Mouse (Mus musculus) kidney, embryonic 14.5 days (tissue): ENCODE measurements around the gene Pepd. TPM values are rescaled to one million over a fixed set of nuclear protein-coding genes. Genes with fewer than 3 reads are reported as not detected.
A peak's percentile ranks its signal among the peaks of the same experiment; 100 is the strongest.

Experiments
- ATAC-seq: fragments of 200-750 bp; cut with Nextera tagmentation; 2 replicates; pipeline ENCODE4 v1.8.0; 2017; ENCODE audit warnings: moderate number of reproducible peaks, mild to moderate bottlenecking, moderate TSS enrichment, moderate library complexity; ENCODE audit not compliant: low FRiP score, low TSS enrichment
- H3K27ac ChIP-seq: fragments of 300-500 bp; sonication (generic); 2 replicates; pipeline ENCODE4 v1.5.1; 2014; ENCODE audit warnings: low read depth, mild to moderate bottlenecking, low read length, moderate library complexity, mixed read lengths
- H3K27me3 ChIP-seq: fragments of 300-500 bp; sonication (generic); 2 replicates; pipeline ENCODE4 v1.6.1; 2014; ENCODE audit warnings: mild to moderate bottlenecking, low read length; ENCODE audit not compliant: control insufficient read depth, insufficient read depth
- H3K36me3 ChIP-seq: fragments of 300-500 bp; sonication (generic); 2 replicates; pipeline ENCODE4 v1.6.1; 2014; ENCODE audit warnings: low read length, mixed read lengths; ENCODE audit not compliant: control insufficient read depth, insufficient read depth
- H3K4me1 ChIP-seq: fragments of 300-500 bp; sonication (generic); 2 replicates; pipeline ENCODE4 v1.6.1; 2014; ENCODE audit warnings: low read length, mixed read lengths; ENCODE audit not compliant: control insufficient read depth, insufficient read depth
- H3K4me2 ChIP-seq: fragments of 300-500 bp; sonication (generic); replicated peaks from 2 replicates; pipeline ENCODE4 v1.6.1; 2014; ENCODE audit warnings: low read depth, mild to moderate bottlenecking, low read length
- H3K4me3 ChIP-seq: fragments of 300-500 bp; sonication (generic); 2 replicates; pipeline ENCODE4 v1.5.1; 2014; ENCODE audit warnings: mild to moderate bottlenecking, low read length
- H3K9ac ChIP-seq: fragments of 300-500 bp; sonication (generic); 2 replicates; pipeline ENCODE4 v1.6.1; 2014; ENCODE audit warnings: low read depth, mild to moderate bottlenecking, low read length, moderate library complexity
- H3K9me3 ChIP-seq: fragments of 300-500 bp; sonication (generic); 2 replicates; pipeline ENCODE4 v1.6.1; 2016; ENCODE audit warnings: low read length; ENCODE audit not compliant: control insufficient read depth
- WGBS: fragments of 180-500 bp; shearing (Covaris S2); extraction: QIAGEN DNeasy Blood & Tissue Kit; methylation state at CpG from one replicate; pipeline ENCODE4 v1.1.7; 2014; 5-methylcytosine and 5-hydroxymethylcytosine counted together
- polyA plus RNA-seq: library from polyadenylated mRNA; unstranded; fragments of >200 nt; fragmentation: Nextera tagmentation; extraction: Ambion mirVana; gene quantifications from 2 replicates; pipeline ENCODE4 v1.2.1, GENCODE M21; 2014

Gene Pepd
- polyA plus RNA-seq, 1 experiment from 2014 or later: 122 TPM

DNA sequence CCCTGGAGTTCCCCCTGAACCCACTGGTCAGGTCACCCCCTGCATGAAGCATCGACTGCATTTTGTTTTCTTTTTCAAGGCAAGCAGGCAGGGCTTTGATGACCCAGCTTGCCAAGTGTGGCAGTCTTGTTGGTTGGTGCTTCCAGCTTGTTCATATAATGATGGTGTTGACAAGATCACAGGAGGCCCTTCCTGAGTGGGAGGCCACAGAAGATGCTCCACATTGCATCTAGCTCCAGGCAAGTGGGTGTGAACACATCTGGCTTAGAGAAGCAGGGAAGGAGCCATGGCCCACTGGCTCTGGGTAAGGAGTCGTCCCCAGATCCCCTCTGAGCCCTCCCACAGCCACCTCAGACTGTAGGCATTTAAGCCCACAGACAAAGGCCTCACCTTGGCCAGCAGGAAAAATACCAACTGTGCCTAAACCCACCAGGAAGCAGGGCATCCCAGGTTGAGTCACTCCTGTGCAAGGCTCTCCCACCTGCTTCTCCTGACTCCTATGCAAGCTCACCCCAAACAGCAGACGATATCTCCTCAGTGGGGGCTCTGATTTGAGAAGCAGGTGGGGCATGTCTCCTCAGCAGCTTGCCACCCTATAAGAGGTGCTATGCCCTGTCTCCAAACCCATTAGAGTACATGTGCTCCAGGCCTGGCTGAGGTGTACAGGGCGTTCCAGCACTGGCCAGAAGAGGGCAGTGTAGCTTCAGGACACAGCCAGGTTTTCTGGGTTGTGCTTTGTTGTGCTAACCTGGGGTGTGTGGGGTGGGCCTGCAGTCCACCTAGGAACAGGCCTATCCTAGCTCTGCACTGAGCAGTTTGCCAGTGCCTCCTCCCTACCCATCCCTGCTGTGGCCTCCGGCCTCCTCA, 113.5 kb downstream of the Pepd start:
- Histone ChIP-seq H3K4me2 (no peak overlapping the region), H3K27me3 (no peaks in the 10 kb centered on the region), H3K36me3 (peaks cover 3% of the 10 kb centered on the region; the same call in 1 of the 2 replicates), H3K9me3 (no peaks in the 10 kb centered on the region), H3K4me3 (no peak overlapping the region), H3K4me1 (no peaks in the 10 kb centered on the region), H3K9ac (no peak overlapping the region), H3K27ac (no peak overlapping the region)
- ATAC-seq: peak; percentile 62
- WGBS: 43% methylated on average over 5 of the region's 5 CpGs

- Histone ChIP-seq H3K27me3 (no peaks in the 10 kb centered on the region), H3K9me3 (no peaks in the 10 kb centered on the region), H3K4me2 (no peak overlapping the region), H3K27ac (no peak overlapping the region), H3K4me1 (no peaks in the 10 kb centered on the region), H3K36me3 (peaks cover 4% of the 10 kb centered on the region; the same call in 1 of the 2 replicates), H3K4me3 (no peak overlapping the region), H3K9ac (no peak overlapping the region)
- ATAC-seq: no peak
- WGBS: 86% methylated on average over 4 of the region's 4 CpGs
Measured at GRCm38 (mm10) chr7:35026276-35026630, 114.1 kb downstream of the Pepd start.

DNA sequence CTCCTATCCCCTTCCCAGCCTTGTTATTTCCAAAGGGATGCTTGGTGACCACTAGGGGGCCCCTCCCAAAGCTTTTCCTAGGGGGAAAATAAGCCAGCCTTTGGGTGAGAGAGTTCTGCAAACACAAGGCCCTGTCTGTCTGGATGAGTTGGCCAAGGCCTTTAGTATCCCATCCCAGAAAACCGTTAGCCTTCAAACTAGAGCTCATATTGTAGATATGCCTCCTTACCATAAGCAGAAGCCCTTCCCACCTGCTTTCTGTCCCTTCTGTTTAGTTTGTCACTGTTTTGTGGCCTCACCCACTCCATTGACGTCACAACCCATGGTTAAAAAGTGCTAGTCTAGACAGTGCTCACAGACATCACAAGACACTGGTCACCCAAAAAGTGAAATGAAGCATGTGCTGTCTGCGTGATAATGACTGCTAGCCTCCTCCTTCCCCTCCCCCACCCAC, 114.7 kb downstream of the Pepd start:
- WGBS: 78% methylated on average over 3 of the region's 3 CpGs
- no peak overlapping the region for H3K4me2 ChIP-seq
- no peaks in the 10 kb centered on the region for H3K27me3 ChIP-seq
- no peak overlapping the region for H3K9ac ChIP-seq
- H3K4me3 ChIP-seq: no peak overlapping the region
- no peaks in the 10 kb centered on the region for H3K9me3 ChIP-seq
- no peak for ATAC-seq
- H3K4me1 ChIP-seq: no peaks in the 10 kb centered on the region
- H3K27ac ChIP-seq: no peak overlapping the region
- peaks cover 11% of the 10 kb centered on the region; the same call in 1 of the 2 replicates for H3K36me3 ChIP-seq

DNA sequence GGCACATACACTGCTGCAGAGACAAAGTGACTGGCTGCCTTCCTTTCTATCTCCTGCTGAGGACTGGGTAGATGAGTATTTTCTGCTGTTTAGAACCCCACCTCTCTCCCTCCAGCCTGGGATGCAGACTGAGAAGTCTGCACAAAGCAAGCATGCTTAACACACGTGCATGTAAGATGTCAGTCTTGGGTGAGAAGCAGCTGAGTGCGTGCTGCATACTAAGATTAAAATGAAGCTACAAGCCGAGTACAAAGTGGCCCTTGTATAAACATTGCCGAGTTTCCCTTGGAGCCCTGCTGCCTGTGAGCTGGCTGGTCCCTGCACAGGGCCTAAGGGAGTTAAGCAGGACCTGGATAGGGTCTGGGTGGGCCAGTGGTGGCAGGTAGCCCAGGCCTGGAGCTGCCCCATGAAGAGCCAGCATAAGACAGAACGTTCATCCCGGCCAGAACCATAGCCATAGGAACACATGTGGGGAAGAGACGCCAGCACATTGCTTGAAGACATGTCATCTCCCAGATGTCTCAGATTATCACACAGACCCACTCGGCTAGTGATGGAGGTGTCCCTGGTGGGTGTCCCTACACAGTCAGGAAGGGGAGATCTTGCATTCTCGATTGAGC, 115.7 kb downstream of the Pepd start:
- Histone ChIP-seq H3K27ac (no peak overlapping the region), H3K27me3 (no peaks in the 10 kb centered on the region), H3K36me3 (peaks cover 16% of the 10 kb centered on the region; the same call in 1 of the 2 replicates), H3K4me2 (no peak overlapping the region), H3K4me1 (no peaks in the 10 kb centered on the region), H3K9me3 (no peaks in the 10 kb centered on the region), H3K9ac (no peak overlapping the region), H3K4me3 (no peak overlapping the region)
- 80% methylated on average over 9 of the region's 9 CpGs for WGBS
- no peak for ATAC-seq

DNA sequence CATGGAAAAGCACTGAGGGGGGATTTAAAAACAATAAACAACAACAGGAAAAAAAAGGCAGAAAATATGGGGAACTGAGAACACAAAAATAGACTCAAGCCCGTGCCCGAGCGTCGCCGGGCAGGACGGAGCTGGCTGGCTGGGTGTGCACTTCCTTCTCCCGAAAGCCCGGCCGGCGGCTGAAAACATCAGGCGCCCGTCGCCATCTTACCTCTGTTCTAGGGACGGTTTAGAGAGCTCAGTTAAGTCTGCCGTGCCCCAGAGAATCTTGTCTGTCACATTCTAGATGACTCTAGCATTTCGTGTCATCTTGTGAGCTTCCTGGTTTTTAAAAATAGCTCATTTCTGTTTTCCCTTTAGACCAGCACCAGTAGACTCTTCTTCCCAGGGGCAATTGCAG, 116.4 kb downstream of the Pepd start:
- Histone ChIP-seq H3K9ac (no peak overlapping the region), H3K27me3 (no peaks in the 10 kb centered on the region), H3K27ac (no peak overlapping the region), H3K9me3 (no peaks in the 10 kb centered on the region), H3K4me2 (no peak overlapping the region), H3K4me3 (no peak overlapping the region), H3K36me3 (peaks cover 16% of the 10 kb centered on the region; the same call in 1 of the 2 replicates), H3K4me1 (no peaks in the 10 kb centered on the region)
- no peak for ATAC-seq
- WGBS: 83% methylated on average over 16 of the region's 16 CpGs

DNA sequence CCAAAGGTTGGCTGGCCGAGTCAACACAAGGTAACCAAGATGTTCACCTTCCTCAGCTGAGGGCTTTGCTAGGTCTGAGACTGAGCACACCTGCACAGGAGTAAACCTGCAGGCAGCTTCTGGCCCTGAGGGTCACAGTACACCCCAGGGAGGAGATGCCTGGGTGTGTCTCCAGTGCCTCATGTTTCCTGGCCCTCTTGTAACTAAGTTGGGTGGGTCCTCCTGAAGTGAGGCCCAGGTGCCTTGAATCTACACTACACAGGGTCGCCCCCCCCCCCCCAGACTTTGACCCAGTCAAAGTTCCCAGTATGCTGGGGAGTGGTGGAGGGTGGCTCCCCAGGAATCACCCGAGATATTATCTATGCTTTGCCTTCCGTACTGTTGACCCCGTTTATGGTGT, 117.0 kb downstream of the Pepd start:
- 83% methylated on average over 5 of the region's 5 CpGs for WGBS
- Histone ChIP-seq H3K36me3 (peaks cover 20% of the 10 kb centered on the region; the same call in 1 of the 2 replicates), H3K4me2 (no peak overlapping the region), H3K9me3 (no peaks in the 10 kb centered on the region), H3K27ac (no peak overlapping the region), H3K27me3 (no peaks in the 10 kb centered on the region), H3K9ac (no peak overlapping the region), H3K4me3 (no peak overlapping the region), H3K4me1 (no peaks in the 10 kb centered on the region)
- ATAC-seq: no peak

DNA sequence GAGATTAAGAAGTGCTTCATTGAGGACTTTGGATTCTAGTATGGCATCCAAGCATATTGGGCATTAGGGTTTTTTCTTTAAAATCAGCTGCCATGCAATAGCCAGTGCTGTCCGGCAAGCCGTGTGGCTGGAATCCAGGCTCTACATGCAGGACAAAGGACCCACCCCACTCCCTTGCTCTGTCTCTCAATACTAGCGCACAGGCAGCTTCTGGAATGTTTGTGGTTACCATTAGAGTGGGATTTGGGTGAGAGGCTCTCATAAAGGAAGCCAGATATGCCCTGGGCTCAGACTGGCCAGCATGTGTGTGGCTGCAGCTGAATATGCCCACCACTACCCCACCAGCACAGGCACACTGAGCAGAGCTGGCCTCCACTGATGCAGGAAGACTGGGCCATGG, 117.5 kb downstream of the Pepd start:
- 89% methylated on average over 3 of the region's 3 CpGs for WGBS
- Histone ChIP-seq H3K27ac (no peak overlapping the region), H3K4me3 (no peak overlapping the region), H3K4me2 (no peak overlapping the region), H3K9me3 (no peaks in the 10 kb centered on the region), H3K27me3 (no peaks in the 10 kb centered on the region), H3K9ac (no peak overlapping the region), H3K36me3 (peaks cover 21% of the 10 kb centered on the region; the same call in 1 of the 2 replicates), H3K4me1 (no peaks in the 10 kb centered on the region)
- ATAC-seq: no peak

GRCm38 (mm10) chr7:35030567-35030966, 118.4 kb downstream of the Pepd start:
- peaks cover 28% of the 10 kb centered on the region; the same call in 1 of the 2 replicates for H3K36me3 ChIP-seq
- 81% methylated on average over 6 of the region's 6 CpGs for WGBS
- no peak overlapping the region for H3K9ac ChIP-seq
- H3K27me3 ChIP-seq: no peaks in the 10 kb centered on the region
- H3K4me3 ChIP-seq: no peak overlapping the region
- no peaks in the 10 kb centered on the region for H3K4me1 ChIP-seq
- no peak for ATAC-seq
- no peak overlapping the region for H3K4me2 ChIP-seq
- H3K9me3 ChIP-seq: no peaks in the 10 kb centered on the region
- no peak overlapping the region for H3K27ac ChIP-seq

DNA sequence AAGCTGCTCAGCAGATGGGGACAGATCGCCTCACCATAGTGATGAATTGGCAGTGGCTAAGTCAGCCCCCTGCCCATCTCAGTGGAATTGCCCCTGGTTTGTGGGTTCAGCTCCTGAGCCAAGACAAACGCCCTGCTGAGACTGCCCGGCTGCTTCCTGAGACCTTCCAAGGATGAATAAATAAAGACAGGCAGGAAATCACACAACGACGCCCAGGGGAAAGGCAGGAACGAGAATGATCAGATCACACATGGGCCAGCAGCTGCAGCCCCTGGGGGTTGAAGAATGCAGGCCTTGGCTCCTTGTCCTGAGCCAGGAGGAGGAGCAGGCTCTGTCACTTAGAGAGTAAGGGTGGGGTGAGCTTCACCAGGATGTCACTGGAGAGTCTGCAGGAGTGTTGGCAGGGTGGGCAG, 123.0 kb downstream of the Pepd start:
- peaks cover 38% of the 10 kb centered on the region; the same call in 1 of the 2 replicates for H3K36me3 ChIP-seq
- no peak overlapping the region for H3K4me3 ChIP-seq
- H3K4me1 ChIP-seq: 0 out of 2 replicates have a peak, but pooled peaks cover 6% of the 10 kb centered on the region
- no peaks in the 10 kb centered on the region for H3K27me3 ChIP-seq
- ATAC-seq: no peak
- H3K9ac ChIP-seq: no peak overlapping the region
- no peak overlapping the region; the same call in 1 of the 2 replicates for H3K27ac ChIP-seq
- H3K4me2 ChIP-seq: no peak overlapping the region
- H3K9me3 ChIP-seq: no peaks in the 10 kb centered on the region
- WGBS: 35% methylated on average over 6 of the region's 6 CpGs
